Mouse (Mus musculus) cerebellum, adult 11 months (tissue): ENCODE measurements around the gene Hscb.

ENCODE experiments used
- DNase-seq: peaks from one replicate; pipeline ENCODE4 v3.0.0; 2022

Gene Hscb

DNA sequence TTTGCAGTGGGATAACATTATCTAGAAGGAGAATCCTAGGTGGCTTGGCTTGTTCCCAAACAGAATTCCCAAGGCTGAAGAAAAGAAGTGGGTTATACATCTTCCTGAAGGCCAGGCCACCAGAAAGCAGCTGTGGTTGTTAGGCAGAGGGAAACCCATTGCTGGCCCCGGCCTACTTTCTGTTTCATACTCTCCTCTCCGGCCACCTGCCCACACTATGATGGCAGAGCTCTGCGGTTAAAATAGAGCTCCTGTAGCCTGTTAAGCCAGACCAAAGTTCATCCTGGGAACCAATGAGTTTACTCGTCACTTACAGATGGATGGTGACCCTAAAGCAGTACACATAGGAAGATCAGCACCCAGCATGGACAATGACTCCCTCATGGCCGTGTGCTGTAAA lies 12.0 kb downstream of the Hscb start:
- DNase-seq, result no peak

- no peak for DNase-seq
These were observed 12.6 kb downstream of the Hscb start for GRCm38 (mm10) chr5:110826781-110827495.

DNA sequence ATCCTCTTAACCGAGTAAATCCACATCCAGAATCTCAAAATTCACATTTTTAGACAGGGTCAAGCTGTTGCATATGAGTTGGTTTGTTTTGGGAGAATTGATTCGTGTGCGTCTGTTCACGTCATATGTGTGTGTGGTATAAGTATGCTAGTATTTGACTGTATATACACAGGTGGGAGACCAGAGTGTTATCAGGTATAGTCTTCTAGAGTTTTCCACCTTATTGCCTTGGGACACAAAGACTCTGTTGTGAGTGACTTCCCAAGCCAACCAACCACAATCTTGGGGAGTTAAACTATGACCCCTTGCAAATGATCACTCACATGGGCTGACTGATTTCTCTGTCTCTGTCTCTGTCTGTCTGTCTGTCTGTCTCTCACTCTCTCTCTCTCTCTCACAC lies 15.2 kb downstream of the Hscb start:
- DNase-seq, result no peak

GRCm38 (mm10) chr5:110809667-110810325 lies 29.8 kb downstream of the Hscb start, which contains the start of gene Ulk1:
TSS of gene Ulk1 (minus strand) at chr5:110810097.
- peak; percentile 100 for DNase-seq

- DNase-seq, result peak; percentile 61
These were observed 30.5 kb downstream of the Hscb start for GRCm38 (mm10) chr5:110808821-110809666.

DNA sequence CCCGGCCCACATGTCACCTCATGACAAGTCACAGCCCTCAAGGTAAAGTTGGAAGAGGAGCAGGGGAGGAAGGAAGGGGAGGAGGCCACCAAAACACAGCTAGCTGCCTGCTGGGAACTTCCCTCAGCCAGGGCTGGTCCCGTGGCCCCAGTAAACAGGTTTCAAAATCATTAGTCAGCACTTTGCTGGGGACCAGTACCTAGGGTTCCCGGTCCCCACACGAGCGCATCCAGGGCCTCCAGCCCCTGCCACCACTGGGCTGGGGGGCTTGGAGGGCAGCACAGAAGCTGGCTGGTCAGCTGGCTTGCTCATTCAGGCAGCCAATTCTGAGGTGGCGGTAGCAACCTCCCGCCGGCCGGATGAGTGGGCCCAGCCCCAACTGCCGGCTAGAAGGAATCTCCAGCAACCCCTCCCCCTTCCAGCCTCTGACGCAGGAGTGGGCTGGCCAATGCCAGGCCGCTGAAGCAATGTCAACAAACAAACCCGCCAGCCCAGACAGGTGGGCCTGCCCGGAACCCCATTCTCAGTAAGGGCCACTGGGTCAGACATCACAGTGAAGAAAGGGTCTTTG lies 31.4 kb downstream of the Hscb start:
- DNase-seq, result peak; percentile 82

- DNase-seq, result no peak
These were observed 32.1 kb downstream of the Hscb start for GRCm38 (mm10) chr5:110807453-110807852.

GRCm38 (mm10) chr5:110806676-110807075 lies 32.9 kb downstream of the Hscb start:
- DNase-seq, result peak; percentile 11

- DNase-seq, result peak; percentile 16
These were observed 33.4 kb downstream of the Hscb start for GRCm38 (mm10) chr5:110806154-110806553.

DNA sequence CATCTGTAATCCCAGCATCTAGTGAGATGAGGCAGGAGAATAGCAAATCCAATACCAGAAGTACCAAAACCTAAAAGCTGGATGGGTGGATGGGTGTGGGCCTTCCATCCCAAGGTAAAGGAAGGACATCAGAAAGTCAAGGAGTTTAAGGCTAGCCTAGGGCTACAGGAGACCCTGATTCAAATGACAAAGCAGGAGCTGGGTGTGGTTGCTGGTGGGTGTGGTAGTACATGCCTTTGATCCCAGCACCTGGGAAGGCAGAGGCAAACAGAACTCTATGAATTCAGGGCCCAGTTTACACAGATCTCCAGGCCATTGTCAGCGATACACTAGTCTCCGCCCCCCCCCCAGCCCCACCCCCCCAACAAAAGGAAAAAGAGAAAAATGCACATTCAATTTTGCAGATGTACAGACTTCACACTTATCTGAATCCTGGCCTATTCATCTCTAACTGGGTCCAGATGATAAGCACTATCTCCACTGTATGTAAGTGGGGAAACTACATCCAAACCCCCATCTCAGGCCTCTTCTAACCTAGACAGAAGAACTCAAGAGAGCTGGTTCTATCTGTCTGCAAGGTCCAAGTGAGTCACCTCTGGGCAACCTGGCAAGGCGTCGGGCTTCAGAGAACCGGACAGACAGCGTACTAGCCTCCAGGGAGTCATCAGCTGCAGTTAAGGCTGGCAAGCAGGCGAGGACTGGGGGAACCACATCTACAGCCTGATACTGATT lies 35.4 kb downstream of the Hscb start:
- peak; percentile 7 for DNase-seq

GRCm38 (mm10) chr5:110802809-110803208 lies 36.8 kb downstream of the Hscb start:
- DNase-seq, result no peak

DNA sequence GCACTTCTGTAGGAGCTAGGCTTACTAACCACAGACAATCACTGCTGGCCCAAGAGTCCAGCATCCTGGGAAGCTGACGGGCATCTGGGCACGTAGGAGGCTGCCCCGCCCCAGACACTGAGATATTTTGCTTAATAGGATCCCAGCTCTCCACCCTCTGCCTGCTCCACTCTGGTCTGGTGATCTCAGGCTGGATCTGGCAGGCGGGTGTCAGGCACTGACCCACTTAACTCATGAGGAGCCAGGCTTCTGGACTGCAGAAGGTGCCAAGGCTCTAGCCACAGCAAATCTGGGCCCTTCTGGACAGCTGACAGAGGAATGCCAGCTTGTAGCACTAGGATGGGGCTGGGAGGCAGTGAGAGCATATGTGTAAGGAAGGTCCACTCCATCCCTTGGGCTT lies 37.4 kb downstream of the Hscb start:
- peak; percentile 87 for DNase-seq

DNA sequence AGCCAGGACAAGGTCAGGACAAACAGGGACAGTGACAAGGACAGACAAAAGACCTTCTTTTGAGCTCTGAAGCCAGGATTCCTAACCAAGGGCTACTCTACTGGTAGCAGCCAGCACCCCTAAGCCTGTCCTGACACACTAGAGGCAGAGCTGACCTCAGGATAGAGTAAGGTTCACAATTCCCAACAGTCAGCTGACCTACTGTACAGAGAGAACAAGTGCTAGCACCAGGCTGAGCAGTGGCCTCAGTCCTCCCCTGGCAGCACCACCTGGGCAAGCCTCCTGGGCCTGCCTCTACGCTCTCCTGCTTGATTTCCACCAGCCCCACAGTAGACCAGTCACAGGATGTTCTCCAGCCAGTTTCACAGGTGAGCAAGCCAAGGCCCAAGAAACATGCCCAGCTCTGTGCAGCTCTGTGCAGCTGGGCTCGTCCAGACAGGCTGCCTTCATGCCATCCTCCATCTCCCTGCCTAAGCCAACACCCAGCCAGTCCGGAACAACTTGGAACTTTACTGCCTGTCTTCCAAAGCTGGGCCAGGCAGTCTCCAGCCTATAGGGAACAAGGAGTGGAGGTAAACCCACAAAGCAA lies 38.4 kb downstream of the Hscb start:
- DNase-seq, result peak; percentile 29

- DNase-seq, result peak; percentile 50
These were observed 41.9 kb downstream of the Hscb start for GRCm38 (mm10) chr5:110797696-110798095.

DNA sequence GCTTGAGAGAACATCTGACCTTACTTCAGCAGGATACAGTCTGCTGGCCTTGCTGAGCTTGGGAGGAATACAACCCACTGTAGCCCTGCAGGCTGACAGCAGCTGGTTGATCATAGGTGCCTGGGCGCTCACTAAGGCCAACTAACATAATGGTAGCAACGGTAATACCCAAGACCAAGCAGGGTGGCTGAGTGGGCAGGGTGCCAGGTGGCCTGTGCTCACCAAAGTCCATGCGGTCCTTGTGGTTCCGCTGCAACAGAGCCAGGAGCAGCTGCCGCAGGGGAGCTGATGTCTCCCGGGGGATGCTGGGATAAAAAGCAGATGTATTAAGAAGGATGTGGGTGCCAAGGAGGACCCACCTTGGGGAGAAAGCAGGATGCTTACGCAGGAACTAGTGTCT lies 45.2 kb downstream of the Hscb start:
- no peak for DNase-seq

DNA sequence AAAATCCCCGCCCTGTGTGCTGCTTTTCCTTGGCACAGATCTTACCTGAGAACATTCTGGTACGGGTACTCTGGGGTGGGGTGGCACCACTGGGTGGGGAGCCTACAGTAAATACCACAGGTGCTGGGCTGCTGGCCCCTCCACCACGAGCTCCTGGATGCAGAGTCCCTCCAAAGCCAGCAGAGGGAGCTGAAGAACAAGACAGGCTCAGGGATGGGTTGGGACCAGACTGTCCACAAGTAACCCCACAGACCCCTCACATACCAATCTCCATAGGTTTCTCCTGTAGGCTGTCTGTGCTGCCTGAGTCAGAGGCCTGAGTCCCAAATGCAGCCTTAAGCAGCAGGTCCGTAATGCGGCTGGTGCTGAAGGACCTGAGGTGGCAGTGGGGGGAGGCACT lies 50.9 kb downstream of the Hscb start:
- DNase-seq, result no peak

- DNase-seq, result peak; percentile 41
These were observed 53.3 kb downstream of the Hscb start for GRCm38 (mm10) chr5:110786081-110786835.

DNA sequence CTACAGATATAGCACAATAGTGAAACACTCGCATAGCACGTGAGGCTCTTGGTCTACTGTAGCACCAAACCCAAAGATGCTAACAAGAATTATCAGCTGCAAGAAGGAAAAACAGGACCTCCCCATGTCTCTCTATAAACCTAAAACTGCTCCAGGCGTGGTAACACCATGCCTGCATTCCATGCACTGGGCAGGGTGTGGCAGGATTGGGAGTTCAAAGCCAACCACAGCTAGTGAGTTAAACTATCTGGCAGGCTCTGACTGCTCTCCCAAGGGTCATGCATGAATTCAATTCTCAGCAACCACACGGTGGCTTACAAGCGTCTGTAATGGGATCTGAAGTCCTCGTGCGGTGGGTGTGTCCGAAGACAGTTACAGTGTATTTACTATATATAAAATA lies 56.4 kb downstream of the Hscb start:
- DNase-seq, result no peak

DNA sequence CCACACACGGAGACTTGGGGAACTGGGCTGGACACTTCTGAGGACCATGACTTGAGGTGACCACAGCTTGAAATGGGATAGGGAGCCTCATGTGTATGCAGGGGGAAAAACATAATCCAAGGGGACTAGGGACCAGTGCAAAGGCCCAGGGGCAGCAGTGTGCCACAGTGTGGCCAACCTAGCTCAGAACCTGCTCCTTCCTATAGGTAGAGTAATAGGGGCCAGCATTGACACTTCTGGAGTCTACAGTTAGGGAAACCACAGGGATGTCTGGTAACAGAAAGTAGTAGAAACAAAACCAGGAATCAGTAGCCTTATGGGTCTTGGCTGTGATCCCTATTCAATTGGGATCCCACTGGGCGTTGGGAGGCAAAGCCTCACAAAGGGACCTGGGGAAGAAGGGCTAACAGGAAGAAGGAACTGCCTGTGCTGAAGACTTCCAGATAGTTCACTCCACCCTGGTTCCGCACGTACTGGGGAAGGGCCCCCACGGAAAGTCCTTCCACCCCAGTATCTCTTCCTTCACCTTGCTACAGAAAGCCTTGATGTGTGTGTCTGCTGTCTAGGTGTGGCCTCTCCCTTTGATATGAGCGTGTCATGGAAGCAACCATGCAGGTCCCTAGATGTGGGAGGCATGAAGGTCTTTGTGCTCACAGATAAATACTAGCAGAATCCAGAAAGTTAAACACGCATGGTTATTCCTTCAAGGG lies 57.9 kb downstream of the Hscb start:
- no peak for DNase-seq

DNA sequence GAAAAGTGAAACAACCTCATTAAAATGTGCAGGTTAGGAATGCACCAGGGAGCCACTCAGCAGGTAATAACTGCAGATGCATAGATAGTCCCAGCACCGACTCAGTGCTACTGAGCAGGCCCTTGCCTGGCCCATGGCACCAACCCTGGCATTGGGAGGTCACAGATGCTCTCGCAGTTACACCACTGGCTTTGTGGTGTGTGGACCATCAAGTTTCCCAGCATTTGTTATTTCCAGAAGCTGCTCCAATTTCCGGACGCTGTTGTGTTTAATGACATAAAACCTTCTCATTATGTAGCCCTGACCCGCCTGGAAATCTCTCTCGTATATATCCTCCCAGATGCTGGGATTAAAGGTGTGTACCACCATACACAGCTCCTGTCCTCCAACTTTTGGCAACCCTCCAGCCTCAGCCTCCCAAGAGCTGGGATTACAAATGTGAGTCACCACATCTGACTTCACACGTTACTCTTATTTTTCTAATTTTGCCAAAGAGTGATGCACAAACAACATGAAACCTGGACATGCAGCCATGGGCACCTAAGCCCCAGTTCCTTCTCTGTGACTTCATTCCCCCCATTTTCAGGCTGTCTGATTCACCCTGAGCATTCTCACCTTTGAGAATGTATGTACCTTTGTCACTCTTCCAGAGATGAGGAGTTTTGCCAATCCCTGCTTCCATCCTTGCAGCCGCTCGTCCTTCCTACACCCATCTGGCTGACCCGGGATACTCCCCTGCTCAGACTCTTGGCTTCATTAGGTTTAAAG lies 58.6 kb downstream of the Hscb start:
- DNase-seq, result peak; percentile 43
